Mouse (Mus musculus): ENCODE results near the gene Ostn. TPM values are rescaled to one million over a fixed set of nuclear protein-coding genes. Genes with fewer than 3 reads are reported as not detected.

The Ostn gene
- total RNA-seq, 2 experiments from 2014 or later: 0.33 to 0.70 TPM

- no peak for DNase-seq (ENCODE audit: low spot score in 2 of 2)
- intact Hi-C loops (cut with DNase I): no loop called here
Observed at GRCm38 (mm10) chr16:27385649-27386048, 78.4 kb downstream of the Ostn start.

- intact Hi-C loops (cut with DNase I): no loop called here
- no peak for DNase-seq (ENCODE audit: low spot score in 2 of 2)
Observed at GRCm38 (mm10) chr16:27386850-27387407, 79.6 kb downstream of the Ostn start.

GRCm38 (mm10) chr16:27387634-27388611 is 80.6 kb downstream of the Ostn start:
- no peak for DNase-seq (ENCODE audit: low spot score in 2 of 2)
- intact Hi-C loops (cut with DNase I): no loop called here

GRCm38 (mm10) chr16:27388761-27389451 is 81.6 kb downstream of the Ostn start, which contains the start of gene Ccdc50:
TSS of gene Ccdc50 (plus strand) at chr16:27388869.
- intact Hi-C loops (cut with DNase I): no loop called here
- DNase-seq (ENCODE audit: low spot score in 2 of 2): peak; percentile 40 to 74

GRCm38 (mm10) chr16:27389534-27390282 is 82.4 kb downstream of the Ostn start:
- intact Hi-C loops (cut with DNase I): no loop called here
- DNase-seq (ENCODE audit: low spot score in 2 of 2): no peak

- DNase-seq (ENCODE audit: low spot score in 2 of 2): no peak
- intact Hi-C loops (cut with DNase I): no loop called here
Observed at GRCm38 (mm10) chr16:27390306-27390705, 83.0 kb downstream of the Ostn start.

- intact Hi-C loops (cut with DNase I): no loop called here
- DNase-seq (ENCODE audit: low spot score in 2 of 2): no peak
Observed at GRCm38 (mm10) chr16:27391845-27392244, 84.6 kb downstream of the Ostn start.

- intact Hi-C loops (cut with DNase I): no loop called here
- no peak for DNase-seq (ENCODE audit: low spot score in 2 of 2)
Observed at GRCm38 (mm10) chr16:27395251-27396037, 88.2 kb downstream of the Ostn start.

- intact Hi-C loops (cut with DNase I): no loop called here
- no peak for DNase-seq (ENCODE audit: low spot score in 2 of 2)
Observed at GRCm38 (mm10) chr16:27396951-27397350, 89.7 kb downstream of the Ostn start.

- intact Hi-C loops (cut with DNase I): no loop called here
- DNase-seq (ENCODE audit: low spot score in 2 of 2): no peak
Observed at GRCm38 (mm10) chr16:27399026-27399718, 91.9 kb downstream of the Ostn start.

- DNase-seq (ENCODE audit: low spot score in 2 of 2): no peak
- intact Hi-C loops (cut with DNase I): no loop called here
Observed at GRCm38 (mm10) chr16:27399719-27400253, 92.5 kb downstream of the Ostn start.

Other genes starting within 250 kb of the Ostn start
- gene Uts2b, start 62.8 kb downstream of the Ostn start, total RNA-seq (2021): not detected
- gene Ccdc50, start 81.4 kb downstream of the Ostn start, total RNA-seq (2021): 10 to 100 TPM; 67.0 to 69.1 TPM

Data from left cerebral cortex, postnatal 14 days (tissue).